Mouse (Mus musculus): ENCODE results near the gene Olfr481. TPM values are rescaled to one million over a fixed set of nuclear protein-coding genes. Genes with fewer than 3 reads are reported as not detected.

Olfr481 gene
- polyA plus RNA-seq, 1 experiment, result not detected

DNA sequence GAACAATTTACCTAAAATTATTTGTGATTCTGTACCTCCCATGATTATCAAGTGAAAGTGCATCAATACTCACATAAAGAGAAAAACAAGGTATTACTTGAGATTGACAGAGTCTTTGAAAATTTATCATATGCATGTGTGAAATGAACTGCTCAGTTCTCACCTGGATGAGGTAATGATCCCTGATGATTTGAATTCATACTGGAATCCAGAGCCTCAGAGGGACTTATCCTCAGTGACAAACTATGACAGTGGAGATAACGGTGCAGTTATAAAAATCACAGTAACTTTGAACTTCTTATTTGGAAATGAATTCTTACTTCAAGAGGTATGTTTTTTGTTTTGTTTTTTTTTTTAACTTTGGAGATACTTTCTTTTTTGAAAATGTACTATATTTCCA is 20.9 kb downstream of the Olfr481 start, which contains the start of gene Olfr483:
Olfr483 (plus strand) TSS at position 301 of the 400 bp plus-strand sequence.
- H3K79me2 ChIP-seq (ENCODE audit: control insufficient read depth, insufficient read depth), result no peaks in the 10 kb centered on the region
- no peaks in the 10 kb centered on the region for H3K27me3 ChIP-seq (ENCODE audit: control insufficient read depth, insufficient read depth, insufficient read length)
- no peak within 1 kb of the TSS for H3ac ChIP-seq (ENCODE audit: control insufficient read depth, insufficient read length, low read depth)
- no peak within 1 kb of the TSS for H3K4me3 ChIP-seq (ENCODE audit: insufficient read depth, poor library complexity, severe bottlenecking)
- no peaks in the 10 kb centered on the region for H3K36me3 ChIP-seq (ENCODE audit: control insufficient read depth, insufficient read depth)
- TF ChIP-seq FOSL1 (IDR thresholded peaks at IDR 0.05; ENCODE audit: insufficient read depth, low read length, poor library complexity, severe bottlenecking) (no peak), USF1 (IDR thresholded peaks at IDR 0.05; ENCODE audit: low read depth) (no peak), CTCF (IDR thresholded peaks at IDR 0.05; ENCODE audit: control insufficient read depth, insufficient read depth, insufficient read length) (no peak)
- no peaks in the 10 kb centered on the region for H3K79me3 ChIP-seq (ENCODE audit: low read depth)

DNA sequence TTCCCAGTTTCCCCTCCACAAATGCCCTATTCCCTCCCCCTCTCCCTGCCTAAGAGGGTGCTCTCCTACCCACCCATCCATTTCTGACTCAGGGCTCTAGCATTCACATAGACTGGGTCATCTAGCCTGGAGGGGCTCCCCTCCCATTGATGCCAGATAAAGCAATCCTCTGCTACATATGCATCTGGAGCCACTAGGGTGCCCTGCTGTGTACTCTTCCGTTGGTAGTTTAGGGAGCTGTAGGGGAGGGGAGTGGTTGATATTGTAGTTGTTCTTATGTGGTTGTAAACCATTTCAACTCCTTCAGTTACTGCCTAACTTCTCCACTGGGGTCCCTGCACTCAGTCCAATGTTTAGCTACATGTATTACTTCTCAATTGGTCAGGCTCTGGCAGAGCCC is 41.0 kb downstream of the Olfr481 start:
- H3K36me3 ChIP-seq (ENCODE audit: control insufficient read depth, insufficient read depth), result no peaks in the 10 kb centered on the region
- TF ChIP-seq MAX (IDR thresholded peaks at IDR 0.05), result no peak
- TF ChIP-seq CTCF (IDR thresholded peaks at IDR 0.05; ENCODE audit: control insufficient read depth, insufficient read depth, insufficient read length), result no peak
- TF ChIP-seq MYOD1 (IDR thresholded peaks at IDR 0.05; ENCODE audit: control insufficient read depth, insufficient read length, low read depth), result no peak
- TF ChIP-seq MYOG (IDR thresholded peaks at IDR 0.05; ENCODE audit: control insufficient read depth, extremely low read depth, insufficient read length), result no peak
- no peak for TF ChIP-seq FOSL1 (IDR thresholded peaks at IDR 0.05; ENCODE audit: insufficient read depth, low read length, poor library complexity, severe bottlenecking)
- TF ChIP-seq USF1 (IDR thresholded peaks at IDR 0.05; ENCODE audit: low read depth), result no peak
- no peak for TF ChIP-seq CEBPB (IDR thresholded peaks at IDR 0.05; ENCODE audit: low read depth)
- no peak overlapping the region for H3K4me3 ChIP-seq (ENCODE audit: insufficient read depth, poor library complexity, severe bottlenecking)
- no peaks in the 10 kb centered on the region for H3K79me3 ChIP-seq (ENCODE audit: low read depth)
- no peaks in the 10 kb centered on the region for H3K79me2 ChIP-seq (ENCODE audit: control insufficient read depth, insufficient read depth)
- no peak overlapping the region for H3ac ChIP-seq (ENCODE audit: control insufficient read depth, insufficient read length, low read depth)
- no peaks in the 10 kb centered on the region for H3K27me3 ChIP-seq (ENCODE audit: control insufficient read depth, insufficient read depth, insufficient read length)

DNA sequence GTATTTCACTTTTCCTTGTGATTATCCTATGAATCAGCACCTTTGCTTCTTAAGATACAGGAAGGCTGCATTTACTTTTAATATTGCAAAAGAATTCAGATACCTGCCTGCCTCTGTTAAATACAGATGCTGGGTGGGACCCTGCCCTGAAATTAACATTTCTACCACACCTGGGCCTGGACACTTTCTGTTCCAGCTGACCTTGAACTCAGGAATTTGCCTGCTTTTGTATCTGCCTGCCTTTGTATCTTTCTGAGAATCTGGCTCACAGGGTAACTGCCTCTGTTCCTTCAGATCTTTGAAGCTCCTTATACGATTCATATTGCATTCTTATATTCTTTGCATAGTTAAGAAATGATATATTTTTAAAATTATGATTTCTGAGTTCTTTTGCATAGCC is 41.8 kb downstream of the Olfr481 start:
- Histone ChIP-seq H3K79me3 (ENCODE audit: low read depth) (no peaks in the 10 kb centered on the region), H3ac (ENCODE audit: control insufficient read depth, insufficient read length, low read depth) (no peak overlapping the region), H3K27me3 (ENCODE audit: control insufficient read depth, insufficient read depth, insufficient read length) (no peaks in the 10 kb centered on the region), H3K36me3 (ENCODE audit: control insufficient read depth, insufficient read depth) (no peaks in the 10 kb centered on the region), H3K79me2 (ENCODE audit: control insufficient read depth, insufficient read depth) (no peaks in the 10 kb centered on the region), H3K4me3 (ENCODE audit: insufficient read depth, poor library complexity, severe bottlenecking) (no peak overlapping the region)
- no peak for TF ChIP-seq MYOG (IDR thresholded peaks at IDR 0.05; ENCODE audit: control insufficient read depth, extremely low read depth, insufficient read length)
- no peak for TF ChIP-seq USF1 (IDR thresholded peaks at IDR 0.05; ENCODE audit: low read depth)
- TF ChIP-seq CEBPB (IDR thresholded peaks at IDR 0.05; ENCODE audit: low read depth), result no peak
- TF ChIP-seq MYOD1 (IDR thresholded peaks at IDR 0.05; ENCODE audit: control insufficient read depth, insufficient read length, low read depth), result no peak
- no peak for TF ChIP-seq FOSL1 (IDR thresholded peaks at IDR 0.05; ENCODE audit: insufficient read depth, low read length, poor library complexity, severe bottlenecking)
- TF ChIP-seq MAX (IDR thresholded peaks at IDR 0.05), result no peak
- TF ChIP-seq CTCF (IDR thresholded peaks at IDR 0.05; ENCODE audit: control insufficient read depth, insufficient read depth, insufficient read length), result no peak

DNA sequence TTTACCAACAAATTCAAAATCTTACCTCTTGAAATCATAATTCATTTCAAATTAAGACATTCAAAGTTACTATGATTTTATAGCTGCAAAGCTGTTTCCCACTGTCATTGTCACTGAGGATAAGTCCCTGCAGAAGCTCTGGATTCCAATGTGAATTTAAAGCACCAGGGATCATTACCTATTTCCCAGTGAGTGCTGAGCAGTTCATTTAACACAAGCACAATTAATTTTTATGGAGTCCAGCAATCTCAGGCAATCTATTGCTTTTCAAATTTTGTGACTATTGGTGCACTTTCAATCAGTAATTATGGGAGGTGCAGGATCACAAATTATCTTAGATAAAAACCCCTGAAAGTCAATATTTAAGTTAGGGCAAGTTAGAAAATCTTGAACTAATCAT is 47.7 kb downstream of the Olfr481 start, which contains the start of gene Olfr484:
Olfr484 (minus strand) TSS at position 101 of the 400 bp plus-strand sequence.
- TF ChIP-seq MAX (IDR thresholded peaks at IDR 0.05), result no peak
- no peak for TF ChIP-seq MYOG (IDR thresholded peaks at IDR 0.05; ENCODE audit: control insufficient read depth, extremely low read depth, insufficient read length)
- TF ChIP-seq USF1 (IDR thresholded peaks at IDR 0.05; ENCODE audit: low read depth), result no peak
- TF ChIP-seq CEBPB (IDR thresholded peaks at IDR 0.05; ENCODE audit: low read depth), result no peak
- TF ChIP-seq FOSL1 (IDR thresholded peaks at IDR 0.05; ENCODE audit: insufficient read depth, low read length, poor library complexity, severe bottlenecking), result no peak
- TF ChIP-seq MYOD1 (IDR thresholded peaks at IDR 0.05; ENCODE audit: control insufficient read depth, insufficient read length, low read depth), result no peak
- no peak for TF ChIP-seq CTCF (IDR thresholded peaks at IDR 0.05; ENCODE audit: control insufficient read depth, insufficient read depth, insufficient read length)
- Histone ChIP-seq H3K79me2 (ENCODE audit: control insufficient read depth, insufficient read depth) (no peaks in the 10 kb centered on the region), H3ac (ENCODE audit: control insufficient read depth, insufficient read length, low read depth) (no peak within 1 kb of the TSS), H3K36me3 (ENCODE audit: control insufficient read depth, insufficient read depth) (no peaks in the 10 kb centered on the region), H3K4me3 (ENCODE audit: insufficient read depth, poor library complexity, severe bottlenecking) (no peak within 1 kb of the TSS), H3K27me3 (ENCODE audit: control insufficient read depth, insufficient read depth, insufficient read length) (no peaks in the 10 kb centered on the region), H3K79me3 (ENCODE audit: low read depth) (no peaks in the 10 kb centered on the region)

Other genes starting within 250 kb of the Olfr481 start
- not detected for gene Olfr470, start 232.4 kb upstream of the Olfr481 start, polyA plus RNA-seq (2012; fragmentation: generic; extraction: Trizol)
- gene Olfr472, start 182.0 kb upstream of the Olfr481 start, polyA plus RNA-seq (2012; fragmentation: generic; extraction: Trizol), result not detected
- not detected for gene Olfr473, start 149.4 kb upstream of the Olfr481 start, polyA plus RNA-seq (2012; fragmentation: generic; extraction: Trizol)
- gene Olfr474, start 125.2 kb upstream of the Olfr481 start, polyA plus RNA-seq (2012; fragmentation: generic; extraction: Trizol), result not detected
- not detected for gene Olfr476, start 115.1 kb upstream of the Olfr481 start, polyA plus RNA-seq (2012; fragmentation: generic; extraction: Trizol)
- gene Olfr477, start 93.2 kb upstream of the Olfr481 start, polyA plus RNA-seq (2012; fragmentation: generic; extraction: Trizol), result not detected
- not detected for gene Olfr478, start 45.9 kb upstream of the Olfr481 start, polyA plus RNA-seq (2012; fragmentation: generic; extraction: Trizol)
- gene Olfr479, start 29.2 kb upstream of the Olfr481 start, polyA plus RNA-seq (2012; fragmentation: generic; extraction: Trizol), result not detected
- not detected for gene Olfr480, start 12.5 kb upstream of the Olfr481 start, polyA plus RNA-seq (2012; fragmentation: generic; extraction: Trizol)
- 0.01 TPM for gene Olfr482, start 17.7 kb downstream of the Olfr481 start, polyA plus RNA-seq (2012; fragmentation: generic; extraction: Trizol)
- not detected for gene Olfr483, start 21.0 kb downstream of the Olfr481 start, polyA plus RNA-seq (2012; fragmentation: generic; extraction: Trizol)
- gene Olfr484, start 47.6 kb downstream of the Olfr481 start, polyA plus RNA-seq (2012; fragmentation: generic; extraction: Trizol), result not detected
- not detected for gene Olfr485, start 80.0 kb downstream of the Olfr481 start, polyA plus RNA-seq (2012; fragmentation: generic; extraction: Trizol)
- gene Olfr486, start 92.9 kb downstream of the Olfr481 start, polyA plus RNA-seq (2012; fragmentation: generic; extraction: Trizol), result not detected
- gene Olfr487, start 134.8 kb downstream of the Olfr481 start, polyA plus RNA-seq (2012; fragmentation: generic; extraction: Trizol), result not detected
- not detected for gene Olfr488, start 178.5 kb downstream of the Olfr481 start, polyA plus RNA-seq (2012; fragmentation: generic; extraction: Trizol)
- gene Olfr490, start 209.1 kb downstream of the Olfr481 start, polyA plus RNA-seq (2012; fragmentation: generic; extraction: Trizol), result not detected
- gene Olfr491, start 233.6 kb downstream of the Olfr481 start, polyA plus RNA-seq (2012; fragmentation: generic; extraction: Trizol), result not detected
- gene Olfr492, start 243.8 kb downstream of the Olfr481 start, polyA plus RNA-seq (2012; fragmentation: generic; extraction: Trizol), result not detected

All from C2C12 (cell line).